Mouse (Mus musculus): ENCODE data around the gene Cstf1. TPM values are rescaled to one million over a fixed set of nuclear protein-coding genes. Genes with fewer than 3 reads are reported as not detected.

Gene Cstf1
- total RNA-seq, 2 experiments from 2014 or later: 19.7 to 34.4 TPM

DNA sequence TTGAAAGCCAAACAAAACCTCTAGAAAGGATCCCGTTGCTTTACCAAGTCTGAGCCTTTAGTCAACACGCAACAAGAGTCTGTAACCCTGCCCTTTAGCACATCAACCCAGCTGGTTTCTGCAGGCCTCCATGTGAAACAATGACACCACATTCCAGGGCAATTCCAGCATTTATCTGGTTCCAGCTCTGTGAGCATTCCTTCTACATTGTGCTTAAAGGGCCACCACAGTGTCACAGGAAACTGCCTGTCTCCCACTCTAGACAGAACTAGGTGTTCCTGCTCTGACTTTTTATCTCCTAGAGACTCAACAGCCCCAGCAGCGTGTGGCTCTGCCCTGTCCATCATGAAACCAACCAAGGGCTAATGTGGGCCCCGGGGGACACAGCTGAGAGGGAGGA, 42.8 kb downstream of the Cstf1 start:
- no peak for ATAC-seq (ENCODE audit: poor library complexity, severe bottlenecking)

DNA sequence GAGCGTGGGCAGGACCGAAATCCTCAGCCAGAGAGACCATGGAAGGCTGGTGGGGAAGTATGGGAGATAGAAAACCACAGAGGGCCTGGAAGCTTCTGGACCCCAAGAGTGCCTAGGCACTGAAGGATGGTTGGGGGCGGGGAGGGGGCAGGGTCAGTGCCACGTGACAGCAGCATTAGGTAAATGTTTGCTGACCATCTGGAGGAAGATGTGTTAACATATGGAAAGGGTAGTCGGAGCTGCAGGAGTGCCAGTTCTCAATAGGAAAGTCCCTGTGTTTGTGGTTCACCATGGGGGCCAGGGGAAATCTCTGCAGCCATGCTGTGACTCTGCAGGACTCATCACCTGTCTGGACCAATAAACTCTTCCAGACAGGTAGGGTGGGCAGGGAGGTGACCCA, 43.4 kb downstream of the Cstf1 start:
- ATAC-seq (ENCODE audit: poor library complexity, severe bottlenecking): no peak

DNA sequence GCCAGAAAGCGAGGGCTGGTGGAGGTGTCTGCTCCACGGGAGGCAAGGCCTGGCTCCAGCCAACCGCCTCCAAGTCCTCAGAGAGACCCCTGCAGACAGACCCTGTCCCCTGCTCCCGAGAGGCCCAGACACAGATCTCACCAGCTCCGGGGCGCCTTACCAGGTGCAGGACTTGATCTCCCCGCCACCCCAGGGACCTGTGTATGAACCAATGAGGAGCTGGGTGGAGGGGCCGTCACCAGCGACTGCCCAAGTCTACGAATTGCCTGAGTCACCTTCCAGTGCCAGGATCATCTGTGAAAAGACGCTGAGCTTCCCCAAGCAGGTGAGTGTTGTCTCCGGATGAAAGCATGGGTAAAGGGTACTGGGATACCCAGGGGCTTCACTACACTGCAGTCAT, 45.7 kb downstream of the Cstf1 start:
- ATAC-seq (ENCODE audit: poor library complexity, severe bottlenecking): no peak

DNA sequence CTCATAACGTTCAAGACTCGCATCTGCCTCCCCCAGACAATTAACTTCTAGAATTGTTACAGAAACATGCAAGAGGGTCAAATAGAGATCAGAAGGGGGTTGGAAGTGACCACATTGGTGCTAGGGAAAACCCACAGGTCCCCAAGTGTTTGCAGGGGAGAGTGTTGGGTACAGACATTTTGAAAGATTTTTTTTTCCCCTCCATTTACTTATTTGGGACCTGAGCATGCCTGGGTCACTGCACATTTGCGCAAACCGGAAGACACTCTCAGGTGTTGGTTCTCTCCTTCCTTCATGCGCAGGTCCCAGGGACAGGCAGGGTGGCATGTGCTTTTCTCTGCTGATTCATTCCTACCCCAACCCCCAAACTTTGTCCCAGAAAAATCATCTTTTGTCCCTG, 46.4 kb downstream of the Cstf1 start:
- ATAC-seq (ENCODE audit: poor library complexity, severe bottlenecking): no peak

DNA sequence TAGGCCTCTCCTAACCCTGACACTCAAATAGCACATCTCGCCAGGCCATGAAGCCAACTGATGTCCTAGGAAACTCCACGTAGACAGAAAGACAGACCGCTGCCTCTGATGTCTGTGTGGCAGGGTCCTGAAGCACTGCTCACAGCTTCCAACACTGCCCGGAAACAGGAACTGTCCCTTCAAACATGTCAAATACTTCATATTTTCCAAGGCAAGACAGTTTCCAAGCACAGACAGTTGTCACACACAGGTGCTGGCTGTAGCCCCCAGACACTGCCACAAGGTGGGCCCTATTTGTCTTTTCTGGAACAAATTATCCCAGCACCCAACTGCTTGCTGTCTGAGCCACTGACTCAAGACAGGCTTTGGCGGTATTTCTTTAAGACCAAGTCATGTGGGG, 47.7 kb downstream of the Cstf1 start:
- no peak for ATAC-seq (ENCODE audit: poor library complexity, severe bottlenecking)

DNA sequence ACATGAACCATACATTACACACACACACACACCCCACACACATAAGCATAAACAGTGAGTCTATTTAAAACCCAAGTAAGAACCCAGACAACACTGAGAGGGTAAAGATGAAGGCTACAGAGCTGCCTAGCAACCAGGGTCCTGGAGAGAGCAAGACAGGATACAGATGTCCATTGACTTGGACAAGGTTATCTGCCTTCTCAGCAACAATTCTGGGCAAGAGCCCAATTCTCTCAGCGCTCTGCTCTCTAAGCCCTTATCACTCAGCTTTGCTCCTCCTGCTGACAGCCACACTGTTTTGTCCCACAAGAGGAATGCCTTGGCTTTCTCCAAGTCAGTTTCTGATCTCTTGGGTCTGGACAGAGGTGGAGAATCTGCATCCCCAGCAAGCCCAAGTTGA, 60.1 kb downstream of the Cstf1 start:
- ATAC-seq (ENCODE audit: poor library complexity, severe bottlenecking): no peak

Other genes starting within 250 kb of the Cstf1 start
- not detected in 2 replicates for gene Mc3r, start 122.2 kb upstream of the Cstf1 start, total RNA-seq (2015)
- not detected in 2 replicates for gene Mc3r, start 122.2 kb upstream of the Cstf1 start, total RNA-seq (2017)
- 3.4 TPM in 2 replicates for gene Fam210b, start 25.1 kb upstream of the Cstf1 start, total RNA-seq (2015)
- gene Fam210b, start 25.1 kb upstream of the Cstf1 start, total RNA-seq (2017): 1.5 and 2.3 TPM in 2 replicates
- gene Aurka, start 146 bp upstream of the Cstf1 start, total RNA-seq (2015): 46.6 and 51.4 TPM in 2 replicates
- 79.4 and 81.0 TPM in 2 replicates for gene Aurka, start 146 bp upstream of the Cstf1 start, total RNA-seq (2017)
- gene Cass4, start 23.1 kb downstream of the Cstf1 start, total RNA-seq (2015): 4.0 TPM in 2 replicates
- 3.6 and 5.3 TPM in 2 replicates for gene Cass4, start 23.1 kb downstream of the Cstf1 start, total RNA-seq (2017)
- 49.3 and 54.0 TPM in 2 replicates for gene Rtf2, start 69.9 kb downstream of the Cstf1 start, total RNA-seq (2015)
- 190 and 209 TPM in 2 replicates for gene Rtf2, start 69.9 kb downstream of the Cstf1 start, total RNA-seq (2017)
- not detected in 2 replicates for gene Gcnt7, start 87.9 kb downstream of the Cstf1 start, total RNA-seq (2015)
- not detected in 2 replicates for gene Gcnt7, start 87.9 kb downstream of the Cstf1 start, total RNA-seq (2017)
- gene Fam209, start 101.8 kb downstream of the Cstf1 start, total RNA-seq (2015): 1.2 and 2.7 TPM in 2 replicates
- 4.3 and 6.8 TPM in 2 replicates for gene Fam209, start 101.8 kb downstream of the Cstf1 start, total RNA-seq (2017)
- not detected in 2 replicates for gene Tfap2c, start 178.9 kb downstream of the Cstf1 start, total RNA-seq (2015)
- not detected in 2 replicates for gene Tfap2c, start 178.9 kb downstream of the Cstf1 start, total RNA-seq (2017)